Mouse (Mus musculus) cerebellum, postnatal 36 days (tissue): ENCODE measurements around the gene Msl1.
"Not testable (repeated sequence)": the region's sequence is repeated elsewhere in the genome, so short reads cannot be mapped to it uniquely, and the experiment has no call there.

Experiments used
- DNase-seq, 2 experiments: peaks; one replicate each; pipeline ENCODE4 v3.0.0; 2021 to 2022; ENCODE audit warnings: mixed read lengths in 2 of 2

Gene Msl1

DNA sequence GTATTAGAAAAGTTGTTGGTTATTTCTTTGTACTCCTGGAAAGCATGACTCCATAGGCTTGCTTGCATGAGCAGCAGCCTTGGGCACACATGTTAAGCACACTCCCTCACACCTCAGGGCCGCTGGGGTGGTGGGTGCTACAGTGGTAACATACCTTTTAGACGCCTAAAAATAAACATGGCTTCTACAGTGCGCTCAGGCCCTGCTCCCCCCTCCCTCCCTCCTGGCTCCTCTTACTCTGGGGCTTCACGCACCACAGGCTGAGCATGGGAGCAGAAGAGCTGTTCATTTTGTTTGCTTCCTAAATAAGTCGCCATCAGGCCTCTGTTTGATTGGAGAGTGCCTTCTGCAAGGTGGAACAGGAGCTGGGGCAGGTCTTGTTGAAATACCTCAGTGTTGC lies 2.0 kb downstream of the Msl1 start:
- DNase-seq = peak; percentile 34 to 35

DNA sequence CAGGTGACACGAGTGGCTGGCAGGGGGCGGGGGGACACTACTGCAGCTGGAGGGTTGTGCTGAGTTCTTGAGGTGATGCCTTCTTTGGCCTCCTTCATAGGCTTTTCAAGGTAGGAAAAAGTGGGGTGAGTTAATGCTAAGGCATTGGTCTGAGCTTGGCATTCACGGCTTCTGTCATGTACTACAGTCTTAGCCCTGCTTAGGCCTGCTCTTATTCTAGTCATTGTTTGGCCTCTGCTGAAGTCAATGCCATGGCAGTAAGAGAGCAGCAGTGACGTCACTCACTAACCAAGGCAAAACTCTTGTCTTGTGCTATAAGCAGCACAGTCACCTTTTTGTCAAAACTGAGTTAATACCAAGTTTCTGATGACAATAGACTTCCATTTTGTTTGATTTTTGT lies 2.6 kb downstream of the Msl1 start:
- DNase-seq = no peak

DNA sequence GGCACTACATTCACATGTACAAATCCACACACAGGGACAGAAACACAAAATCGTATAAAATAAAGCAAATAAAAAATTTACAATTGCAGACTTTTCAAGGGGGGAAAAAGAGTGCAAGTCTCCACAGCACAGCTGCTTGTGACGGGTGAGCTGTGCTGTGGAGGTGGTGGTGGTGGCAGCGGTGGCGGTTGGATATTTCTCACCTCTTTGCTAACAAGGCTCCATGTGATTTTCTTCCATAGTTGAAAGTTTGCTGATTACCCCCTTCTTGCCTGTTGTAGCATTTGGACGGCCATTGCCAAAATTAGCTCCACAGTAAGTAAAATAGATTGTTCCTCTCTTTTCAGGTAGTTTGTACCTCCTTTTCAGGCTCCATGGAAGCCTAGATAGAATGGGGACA lies 9.3 kb downstream of the Msl1 start, which contains the start of gene Casc3:
TSS of gene Casc3 (plus strand) at position 301 of the 400 bp plus-strand sequence.
- no peak for DNase-seq

DNA sequence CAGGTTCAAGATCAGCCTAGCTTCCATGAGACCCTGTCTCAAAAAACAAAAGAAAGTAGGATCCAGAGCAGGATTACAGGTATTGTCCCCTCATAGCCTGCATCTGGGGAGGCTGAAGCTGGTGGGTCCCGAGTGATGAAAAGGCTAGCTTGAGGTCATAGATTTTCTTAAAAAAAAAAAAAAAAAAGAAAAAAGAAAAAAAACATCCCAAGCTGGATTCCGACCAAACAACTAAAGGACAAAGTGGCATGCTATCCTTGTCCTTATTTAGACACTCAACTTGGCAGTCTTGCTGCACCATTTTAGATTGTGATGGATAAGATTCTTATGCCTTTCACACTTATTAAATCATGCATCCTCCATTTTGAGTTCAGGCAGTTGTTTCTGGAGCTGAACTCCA lies 13.1 kb downstream of the Msl1 start:
- DNase-seq = no peak

DNA sequence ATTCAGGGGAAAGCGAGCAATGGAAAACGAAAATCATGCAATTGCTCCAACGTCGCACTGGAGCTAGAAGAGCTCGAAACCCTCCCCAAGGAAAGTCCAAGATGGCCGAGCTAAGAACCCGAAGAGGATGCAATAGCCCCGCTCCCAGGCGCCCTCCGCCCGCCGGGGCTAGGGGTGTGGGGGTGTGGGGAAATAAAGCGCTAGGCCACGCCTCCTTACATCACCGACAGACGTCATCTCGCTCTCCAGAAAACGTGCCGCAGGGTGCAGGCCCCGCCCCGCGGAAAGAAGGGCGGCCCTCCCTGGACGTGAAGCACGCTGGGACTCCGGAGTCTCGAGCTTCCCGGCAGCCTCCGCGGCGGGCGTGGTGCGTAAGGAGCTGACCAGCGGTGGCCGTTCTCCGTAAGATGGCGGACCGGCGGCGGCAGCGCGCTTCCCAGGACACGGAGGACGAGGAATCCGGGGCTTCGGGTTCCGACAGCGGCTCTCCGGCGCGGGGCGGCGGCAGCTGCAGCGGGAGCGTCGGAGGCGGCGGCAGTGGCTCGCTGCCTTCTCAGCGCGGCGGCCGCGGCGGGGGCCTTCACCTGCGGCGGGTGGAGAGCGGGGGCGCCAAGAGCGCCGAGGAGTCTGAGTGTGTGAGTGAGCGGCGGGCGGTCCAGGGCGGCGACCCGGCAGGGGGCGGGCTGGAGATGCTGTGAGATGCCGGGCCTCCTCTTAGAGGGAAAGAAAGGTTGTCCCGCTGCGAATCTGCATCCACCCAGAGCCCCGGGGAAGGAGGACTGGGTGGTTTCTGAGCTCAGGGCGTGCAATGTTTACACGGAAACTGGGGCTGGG lies 14.4 kb downstream of the Msl1 start:
- peak; percentile 99 for DNase-seq

DNA sequence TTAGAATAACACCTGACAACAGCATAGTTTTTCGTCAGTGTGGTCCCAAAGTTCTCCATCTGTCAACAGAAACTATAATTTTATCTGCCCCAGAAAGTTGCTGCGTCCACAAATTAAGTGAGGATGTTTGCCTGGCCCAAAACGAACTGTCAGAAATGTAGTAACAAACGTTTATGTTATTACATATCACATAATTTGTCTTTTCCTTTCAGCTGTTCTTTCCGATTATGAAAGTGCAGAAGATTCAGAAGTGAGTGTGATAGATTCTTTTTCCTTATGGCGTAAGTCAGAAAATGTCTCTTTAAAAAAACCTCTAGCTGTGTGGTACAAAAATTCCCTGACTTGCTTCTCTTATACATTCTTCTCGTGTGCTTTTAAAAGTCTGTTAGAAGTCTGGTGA lies 15.4 kb downstream of the Msl1 start:
- no peak for DNase-seq

DNA sequence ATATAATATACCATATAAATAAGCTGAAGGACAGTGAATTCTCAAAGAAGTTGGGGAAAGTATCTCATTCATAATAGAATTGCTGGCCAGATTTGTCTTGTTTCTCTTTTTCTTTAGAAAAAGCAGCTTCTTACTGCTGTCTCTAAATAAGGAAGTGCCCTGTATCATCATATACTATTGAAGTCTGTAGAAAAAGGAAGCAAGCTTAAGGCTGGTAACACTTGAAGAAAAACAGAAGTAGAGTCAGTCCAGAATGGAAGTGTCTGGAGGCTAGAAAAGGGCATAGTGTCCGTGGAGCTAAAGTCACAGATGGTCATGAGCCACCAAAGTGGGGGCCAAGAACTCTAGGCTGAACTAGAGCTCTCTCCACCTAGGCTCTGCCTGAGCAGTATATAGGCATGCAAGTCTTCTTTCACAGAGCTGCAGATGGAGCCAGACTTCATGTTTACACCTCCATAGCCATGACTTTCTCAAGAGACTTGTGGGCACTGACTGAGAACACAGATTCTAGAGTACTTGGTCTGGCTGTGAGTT lies 21.5 kb downstream of the Msl1 start:
- no peak for DNase-seq

DNA sequence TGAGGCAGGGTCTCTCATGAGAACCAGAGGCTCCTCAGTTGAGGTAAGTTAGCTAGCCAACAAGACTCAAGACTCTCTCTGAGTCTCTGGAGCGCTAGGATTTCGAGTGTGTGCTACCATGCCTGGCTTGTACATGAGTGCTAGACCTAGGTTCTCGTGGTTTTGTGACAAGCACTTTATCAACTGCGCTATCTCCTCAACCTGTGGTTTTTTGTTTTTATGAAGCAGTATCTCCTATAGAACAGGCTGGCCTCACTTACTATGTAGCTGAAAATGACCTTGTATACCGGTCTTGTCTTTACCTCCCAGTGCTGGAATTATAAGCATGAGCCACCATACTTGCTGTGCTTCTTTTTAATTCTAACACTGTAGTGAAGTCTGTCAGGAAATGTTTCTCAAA lies 25.7 kb downstream of the Msl1 start:
- no peak for DNase-seq

DNA sequence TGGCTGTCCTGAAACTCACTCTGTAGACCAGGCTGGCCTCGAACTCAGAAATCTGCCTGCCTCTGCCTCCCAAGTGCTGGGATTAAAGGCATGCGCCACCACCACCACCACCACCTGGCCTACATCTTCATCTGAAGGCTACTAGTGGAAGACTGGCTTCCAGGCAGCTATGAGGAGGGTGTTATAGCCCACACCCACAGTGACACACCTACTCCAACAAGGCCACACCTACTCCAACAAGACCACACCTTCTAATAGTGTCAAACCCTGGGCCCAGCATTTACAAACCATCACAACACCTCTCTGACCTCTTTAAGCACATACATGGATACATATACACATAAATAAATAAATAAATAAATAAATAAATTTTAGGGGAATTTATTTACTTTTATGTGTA lies 30.8 kb downstream of the Msl1 start:
- not testable (repeated sequence) for DNase-seq

DNA sequence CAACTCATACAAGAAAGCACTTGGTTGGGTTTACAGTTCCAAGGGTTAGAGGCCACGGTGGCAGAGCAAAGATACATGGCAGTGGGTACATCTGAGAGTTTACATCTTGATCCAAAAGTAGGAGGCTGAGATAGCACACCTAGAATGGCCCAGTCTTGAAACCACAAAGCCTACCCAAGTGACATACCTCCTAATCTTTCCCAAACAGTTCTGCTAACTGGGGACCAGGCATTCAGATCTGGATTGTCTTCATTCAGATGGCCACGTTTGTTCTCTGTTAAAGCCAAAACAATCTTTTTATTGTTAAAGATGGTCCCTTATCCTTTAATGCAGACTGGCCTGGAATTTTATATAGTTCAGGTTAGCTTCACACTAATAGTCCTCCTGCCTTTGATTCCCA lies 32.6 kb downstream of the Msl1 start:
- no peak for DNase-seq

DNA sequence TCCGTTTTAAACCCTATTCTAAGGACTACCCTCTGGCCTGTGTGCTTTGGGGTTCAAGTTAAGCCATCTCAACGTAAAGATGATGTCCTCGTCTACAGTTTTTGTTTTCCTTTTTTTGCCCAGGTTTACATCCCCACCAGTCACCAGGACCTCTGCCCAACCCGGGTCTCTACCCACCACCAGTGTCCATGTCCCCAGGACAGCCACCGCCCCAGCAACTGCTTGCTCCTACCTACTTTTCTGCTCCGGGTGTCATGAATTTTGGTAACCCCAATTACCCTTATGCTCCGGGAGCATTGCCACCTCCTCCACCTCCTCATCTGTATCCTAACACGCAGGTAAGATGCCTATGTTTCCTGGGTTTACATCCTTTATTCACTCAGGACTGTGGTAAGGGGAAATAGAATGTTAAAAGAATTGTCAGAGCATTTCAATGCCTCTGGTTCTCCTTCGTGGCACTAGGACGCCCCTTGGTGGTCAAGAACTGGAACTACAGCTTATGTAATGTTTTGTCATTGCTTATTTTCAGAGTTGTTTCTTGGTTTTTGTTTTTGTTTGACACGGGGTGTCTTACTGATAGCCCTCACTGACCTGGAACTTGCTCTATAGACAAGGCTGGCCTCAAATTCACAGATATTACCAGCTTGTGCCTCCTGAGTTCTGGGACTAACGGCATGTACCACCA lies 33.9 kb downstream of the Msl1 start:
- peak; percentile 54 to 58 for DNase-seq

DNA sequence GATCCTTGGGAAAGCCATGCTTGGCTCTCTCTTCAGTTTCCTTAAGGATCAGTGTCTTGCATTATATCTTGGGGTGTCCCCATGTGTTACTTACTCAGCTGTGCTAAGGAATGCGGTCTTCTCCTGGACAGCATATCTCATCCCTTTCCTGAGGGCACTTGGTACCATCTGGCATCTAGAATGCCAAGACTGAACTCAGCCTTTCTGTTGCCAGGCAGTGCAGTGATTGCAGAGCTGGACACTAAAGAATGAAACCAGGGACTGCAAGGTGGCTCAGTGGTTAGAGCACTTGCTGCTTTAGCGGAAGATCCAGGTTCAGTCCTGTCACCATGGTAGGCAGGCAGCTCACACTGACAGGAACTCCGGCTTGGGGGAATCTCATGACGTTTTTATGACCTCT lies 34.6 kb downstream of the Msl1 start:
- peak; percentile 37 to 39 for DNase-seq

DNA sequence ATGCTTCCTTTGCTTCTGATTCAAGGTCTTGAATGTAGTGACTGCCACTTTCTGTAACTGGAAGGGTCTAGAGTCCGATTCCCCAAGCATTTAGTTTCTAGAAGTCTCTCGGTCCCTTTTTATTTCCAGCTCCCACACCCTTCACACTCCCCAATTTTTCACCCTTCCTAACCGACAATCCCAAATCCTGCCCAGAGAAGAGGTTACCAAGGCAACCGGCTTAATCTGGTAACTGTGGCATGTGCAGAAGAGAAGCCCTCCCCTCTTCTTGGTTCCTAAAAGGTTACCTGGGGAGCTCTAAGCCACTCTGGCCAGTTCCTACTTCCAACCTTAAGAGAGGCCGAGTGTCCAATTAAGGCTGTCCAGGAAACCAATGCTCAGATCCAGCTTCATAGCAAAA lies 40.0 kb downstream of the Msl1 start:
- no peak for DNase-seq

DNA sequence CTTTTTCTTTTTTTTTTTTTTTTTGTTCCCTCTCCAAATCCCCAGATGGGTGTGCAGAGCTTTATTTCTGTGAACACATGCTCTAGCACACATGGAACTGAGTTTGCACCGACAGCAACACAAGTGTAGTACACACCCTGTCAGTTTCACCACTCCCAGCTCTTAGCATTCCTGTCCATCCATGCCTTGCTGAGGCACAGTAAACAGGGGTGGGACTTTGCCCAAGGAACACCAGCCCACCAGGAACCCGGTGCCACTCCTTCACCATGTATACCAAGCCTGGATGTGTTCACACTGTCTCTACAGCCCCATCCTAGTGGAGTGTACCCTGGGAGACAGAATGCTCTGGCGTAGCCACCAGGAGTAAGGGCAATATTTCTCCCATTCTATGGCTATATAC lies 40.4 kb downstream of the Msl1 start:
- no peak for DNase-seq

DNA sequence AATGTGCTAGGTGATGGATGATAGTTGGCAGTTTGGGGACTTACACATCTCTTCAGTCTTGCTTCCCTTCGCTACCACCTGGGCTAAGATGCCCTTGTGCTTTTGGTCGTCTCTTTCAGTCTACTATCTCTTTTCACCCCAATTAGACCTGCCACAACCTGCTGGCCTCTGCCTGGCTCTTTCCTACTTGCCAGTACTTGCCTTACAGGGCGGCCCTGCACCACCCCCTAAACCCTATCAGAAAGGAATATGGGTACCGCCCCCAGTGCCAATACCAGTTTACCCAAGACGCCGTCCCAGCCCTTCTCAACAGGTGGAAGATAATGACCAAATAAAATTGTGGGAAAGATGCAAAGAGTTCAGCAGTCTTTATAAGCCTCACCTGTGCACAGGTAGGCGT lies 40.8 kb downstream of the Msl1 start:
- DNase-seq = no peak

DNA sequence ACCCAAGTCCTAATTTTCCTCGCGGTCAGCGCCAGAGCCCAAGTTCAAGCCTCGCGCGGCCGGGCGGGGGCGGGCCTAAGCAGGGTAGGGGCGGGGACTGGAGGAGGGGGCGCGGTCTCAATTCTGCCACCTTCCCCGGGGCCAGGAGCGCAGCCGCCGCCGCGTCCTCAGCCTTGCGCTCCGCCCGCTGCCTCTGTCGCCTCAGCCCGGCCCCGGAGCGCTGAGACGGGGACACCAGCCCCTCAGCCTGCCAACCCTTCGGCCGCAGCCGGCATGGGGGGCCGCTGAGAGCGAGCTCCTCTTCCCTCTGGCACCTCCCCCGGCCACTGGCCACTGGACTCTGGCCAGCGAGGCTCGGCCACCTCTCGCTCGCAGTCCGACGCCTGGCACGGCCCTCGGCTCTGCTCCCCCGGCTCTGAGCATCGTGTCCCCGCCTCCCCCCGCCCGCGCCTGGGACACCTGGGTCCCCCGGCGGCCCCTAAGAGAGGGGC lies 41.4 kb downstream of the Msl1 start, which contains the start of gene Rapgefl1:
TSS of gene Rapgefl1 (plus strand) at position 135 of the 491 bp plus-strand sequence.
- DNase-seq = peak; percentile 81 to 86

DNA sequence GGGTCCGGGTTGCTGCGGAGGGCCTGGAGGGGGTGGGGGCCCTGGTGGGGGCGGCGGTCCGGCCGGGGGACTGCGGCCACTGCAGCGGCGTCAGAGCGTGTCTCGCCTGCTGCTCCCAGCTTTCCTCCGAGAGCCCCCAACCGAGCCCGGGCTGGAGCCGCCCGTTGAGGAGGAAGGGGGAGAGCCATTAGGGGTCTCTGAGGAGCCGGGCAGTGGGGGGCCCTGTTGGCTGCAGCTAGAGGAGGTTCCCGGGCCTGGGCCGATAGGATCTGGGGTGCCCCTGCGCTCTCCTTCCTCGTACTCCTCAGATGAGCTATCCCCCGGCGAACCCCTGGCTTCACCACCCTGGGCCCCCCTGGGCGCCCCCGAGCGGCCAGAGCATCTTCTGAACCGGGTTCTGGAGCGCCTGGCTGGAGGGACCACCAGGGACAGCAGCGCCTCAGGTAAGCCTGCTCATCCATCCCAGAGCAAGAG lies 42.0 kb downstream of the Msl1 start:
- DNase-seq = peak; percentile 29 to 44

DNA sequence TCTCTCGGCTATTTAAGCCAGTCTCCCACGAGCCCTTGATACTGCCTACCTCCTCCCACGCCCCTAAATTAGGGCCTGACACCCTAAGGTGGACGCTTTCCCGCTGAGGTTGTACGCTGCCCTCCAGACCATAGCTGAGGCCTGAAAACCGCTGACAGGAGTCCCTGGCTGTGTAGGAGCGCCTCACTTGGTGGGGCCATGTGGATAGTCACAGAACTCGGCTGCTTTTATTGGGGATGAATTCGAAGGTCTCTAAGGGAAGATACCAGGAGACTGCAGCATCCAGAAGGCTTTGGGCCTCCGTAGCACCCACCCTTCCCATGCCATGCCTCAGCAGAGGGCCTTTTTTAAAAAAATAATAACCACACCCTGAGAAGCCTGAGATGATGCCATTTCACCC lies 42.6 kb downstream of the Msl1 start:
- DNase-seq = peak in 1 of 2 experiments; percentile 27

DNA sequence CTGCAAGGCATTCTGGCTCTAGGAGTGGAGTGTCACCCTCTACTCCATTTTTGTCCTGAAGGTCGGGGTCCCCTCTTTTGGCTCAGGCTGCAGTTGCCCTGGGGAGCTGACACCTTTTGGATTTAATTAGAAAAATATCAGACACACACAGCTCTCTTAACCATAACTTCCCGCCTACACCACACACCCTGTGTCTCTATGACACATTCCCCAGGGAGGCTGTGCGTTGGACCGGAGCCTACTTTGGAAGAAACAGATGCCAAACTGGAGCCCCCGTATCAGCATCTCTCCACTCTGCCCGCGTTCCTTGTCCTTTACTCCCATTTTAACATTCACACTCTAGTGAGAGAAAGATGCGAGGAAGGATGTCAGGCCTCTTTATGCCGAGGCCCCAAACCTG lies 43.2 kb downstream of the Msl1 start:
- no peak for DNase-seq

DNA sequence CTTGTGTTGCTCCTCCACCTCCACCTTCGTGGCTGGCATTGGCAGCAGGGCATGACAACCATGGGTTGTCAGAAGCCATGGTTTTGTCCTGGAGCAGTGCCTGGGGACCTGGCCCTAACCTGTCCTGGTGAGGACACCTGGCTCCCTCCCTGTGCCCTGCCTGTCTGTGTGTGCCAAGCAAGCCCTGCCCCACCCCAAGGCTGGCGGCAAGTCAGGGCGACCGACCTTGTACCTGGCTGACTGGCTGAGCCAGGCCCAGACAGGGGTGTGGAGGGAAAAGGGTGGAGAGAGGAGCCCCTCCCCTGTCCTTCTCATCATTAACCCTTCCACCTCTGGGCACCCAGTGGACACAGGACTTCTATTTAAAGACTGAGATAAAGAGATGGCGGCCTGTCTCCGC lies 44.1 kb downstream of the Msl1 start:
- peak in 1 of 2 experiments; percentile 39 for DNase-seq

DNA sequence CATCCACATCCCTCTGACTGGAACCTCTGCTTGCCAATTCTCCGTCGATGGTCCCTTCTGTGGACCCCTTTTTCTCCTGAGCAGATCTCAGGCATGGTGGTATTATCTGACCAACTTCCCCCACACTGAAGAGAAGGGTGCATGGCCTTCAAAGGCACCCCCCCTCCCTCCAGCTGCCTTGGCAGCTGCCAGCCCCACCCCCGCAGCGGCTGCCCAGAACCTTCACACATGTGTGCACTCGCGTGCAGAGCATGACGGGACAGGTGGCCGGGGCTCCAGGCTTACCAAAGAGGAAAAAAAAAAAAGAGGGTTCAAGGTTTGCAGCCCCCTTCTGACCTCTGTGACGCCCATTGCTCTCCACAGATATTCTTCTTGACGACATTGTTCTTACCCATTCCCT lies 44.6 kb downstream of the Msl1 start:
- DNase-seq = no peak

DNA sequence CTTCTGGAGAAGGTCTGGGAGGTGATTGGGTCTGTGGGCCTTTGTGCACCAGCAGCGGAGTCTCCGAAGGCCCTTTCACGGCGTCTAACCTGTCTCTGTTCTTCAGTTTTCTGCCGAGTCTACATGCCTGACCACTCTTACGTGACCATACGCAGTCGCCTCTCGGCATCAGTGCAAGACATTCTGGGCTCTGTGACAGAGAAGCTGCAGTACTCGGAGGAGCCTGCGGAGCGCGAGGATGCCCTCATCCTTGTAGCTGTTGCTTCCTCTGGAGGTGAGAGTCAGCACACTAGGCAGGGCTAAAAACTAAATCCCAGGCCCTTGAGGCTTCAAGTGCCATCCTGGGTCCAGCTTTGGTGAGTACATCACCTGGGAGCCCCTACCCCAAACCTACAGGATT lies 50.7 kb downstream of the Msl1 start:
- DNase-seq = peak; percentile 63 to 67

DNA sequence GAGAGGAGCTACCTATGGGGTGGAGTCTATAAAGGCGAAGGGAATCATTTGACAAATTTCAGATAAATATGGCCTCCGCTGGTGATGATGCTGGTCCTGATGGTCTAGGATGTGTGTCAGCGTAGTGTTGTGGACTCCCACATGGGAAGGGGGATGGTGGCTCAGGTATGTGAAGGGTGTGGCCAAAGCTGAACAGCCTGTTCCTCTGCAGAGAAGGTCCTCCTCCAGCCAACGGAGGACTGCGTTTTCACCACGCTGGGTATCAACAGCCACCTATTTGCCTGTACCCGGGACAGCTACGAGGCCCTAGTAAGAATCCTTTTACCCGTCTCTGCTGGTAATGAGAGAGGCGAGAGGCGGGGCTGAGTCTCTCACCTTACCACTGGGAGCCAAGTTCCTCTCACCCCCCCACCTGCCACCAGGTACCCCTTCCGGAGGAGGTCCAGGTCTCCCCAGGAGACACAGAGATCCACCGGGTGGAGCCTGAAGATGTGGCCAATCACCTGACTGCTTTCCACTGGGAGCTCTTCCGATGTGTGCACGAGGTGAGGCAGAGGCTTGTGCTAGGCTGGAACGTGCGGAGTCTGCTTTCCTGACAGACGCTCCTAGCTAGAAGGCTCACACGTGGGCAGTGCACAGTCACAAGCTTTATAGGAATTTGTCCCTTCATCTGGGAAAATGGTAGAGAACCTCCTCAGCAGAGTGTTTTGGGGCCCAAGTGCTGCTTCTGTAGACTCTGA lies 51.7 kb downstream of the Msl1 start:
- DNase-seq = no peak
